Mouse (Mus musculus): ENCODE measurements at regions not wholly inside any gene's neighbourhood (a gene's known extent, or its start where the extent isn't known, plus 50 kb on each side); places are given as distances from the start of the nearest gene placed in this dataset.
A peak's percentile ranks its signal among the peaks of the same experiment; 100 is the strongest.
"Not testable (repeated sequence)": the region's sequence is repeated elsewhere in the genome, so short reads cannot be mapped to it uniquely, and the experiment has no call there.

DNA sequence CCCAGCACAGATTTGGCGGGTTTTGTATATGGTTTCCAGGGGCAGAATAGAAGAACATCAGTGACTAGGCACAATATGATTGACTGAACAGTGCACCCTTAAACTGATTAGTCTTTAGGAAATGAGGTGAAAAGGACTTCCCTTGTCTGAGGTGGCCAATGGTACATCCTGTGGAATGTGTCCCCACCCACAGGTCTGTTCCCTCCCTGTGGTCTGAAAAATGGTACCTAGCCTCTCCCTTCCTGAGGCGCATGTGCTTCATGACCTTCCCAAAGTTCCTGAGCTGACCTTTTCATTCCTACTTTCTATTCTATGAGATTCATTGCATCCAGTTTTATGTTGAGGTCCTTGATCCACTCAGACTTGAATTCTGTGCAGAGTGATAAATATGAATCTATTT lies 76.0 kb downstream of the Zfp97 start:
- DNase-seq: not testable (repeated sequence)

DNA sequence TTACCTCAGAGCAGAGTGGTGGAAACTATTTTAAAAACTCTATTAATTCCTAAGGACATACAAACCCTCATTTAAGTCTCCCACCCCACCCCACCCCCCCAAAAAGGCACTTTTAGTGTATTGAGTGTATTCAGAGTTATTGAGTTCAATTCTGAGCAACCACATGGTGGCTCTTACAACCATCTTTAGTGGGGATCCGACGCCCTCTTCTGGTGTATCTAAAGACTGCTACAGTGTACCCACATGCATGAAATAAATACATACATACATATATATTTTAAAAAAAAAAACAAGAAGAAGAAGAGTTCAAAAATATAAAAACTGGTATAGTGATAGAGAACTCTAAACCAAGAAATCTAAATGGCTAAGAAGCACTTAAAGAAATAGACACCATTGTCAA lies 107.9 kb downstream of the Zfp97 start:
- DNase-seq: no peak

DNA sequence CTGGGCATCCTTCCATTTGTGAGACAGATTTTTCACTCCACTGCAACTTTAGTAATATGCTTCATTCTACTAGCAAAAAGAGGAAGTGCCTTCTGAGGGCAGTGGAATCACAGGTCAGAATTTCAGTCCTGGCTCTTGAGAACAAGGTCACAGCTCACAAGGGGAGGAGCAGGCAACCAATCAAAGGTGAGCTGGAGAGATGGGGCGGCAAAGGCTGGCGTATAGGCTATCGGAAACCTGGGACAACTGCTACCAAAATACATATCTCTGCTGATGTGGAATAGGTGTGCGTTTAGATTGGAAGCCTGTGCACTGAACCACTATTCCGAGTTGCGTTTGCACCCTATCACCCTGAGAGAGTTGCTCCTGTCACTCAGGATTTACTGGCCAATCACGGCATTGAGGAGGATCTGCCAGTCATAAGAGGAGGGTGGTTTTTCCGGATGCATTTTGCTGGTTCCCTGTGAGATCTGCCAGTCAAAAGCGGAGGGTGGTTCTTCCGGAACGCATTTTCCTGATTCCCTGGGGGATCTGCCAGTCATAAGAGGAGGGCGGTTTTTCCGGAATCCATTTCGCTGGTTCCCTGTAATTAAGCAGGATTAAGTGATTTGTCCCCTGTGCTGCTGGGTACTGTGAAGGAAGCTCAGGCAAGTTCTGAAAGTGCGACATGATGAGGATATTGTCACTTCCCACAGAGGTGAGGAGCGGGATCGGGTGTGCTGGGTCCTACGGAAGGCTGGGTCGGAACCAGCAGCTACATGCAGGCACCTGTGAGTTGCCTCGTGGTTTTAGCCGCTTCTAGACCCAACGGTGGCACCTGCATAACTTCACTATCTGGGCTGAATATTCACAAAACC lies 113.3 kb downstream of the Zfp97 start:
- DNase-seq: peak; percentile 94

DNA sequence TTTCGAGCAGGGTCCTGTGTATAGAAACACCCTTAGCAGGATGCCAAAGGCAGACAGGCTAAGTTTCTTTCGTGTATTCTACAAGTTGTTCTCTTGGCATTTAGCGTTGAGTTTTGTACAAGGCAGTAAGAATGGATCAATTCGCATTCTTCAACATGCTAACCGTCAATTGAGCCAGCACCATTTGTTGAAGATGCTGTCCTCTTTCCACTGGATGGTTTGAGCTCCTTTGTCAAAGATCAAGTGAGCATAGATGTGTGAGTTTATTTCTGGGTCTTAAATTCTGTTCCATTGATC lies 113.9 kb downstream of the Zfp97 start:
- not testable (repeated sequence) for DNase-seq
